Mouse (Mus musculus) heart, postnatal 10 days (tissue): ENCODE data around the gene Gm17604. TPM values are rescaled to one million over a fixed set of nuclear protein-coding genes. Genes with fewer than 3 reads are reported as not detected.
A peak's percentile ranks its signal among the peaks of the same experiment; 100 is the strongest.

Experiments used
- DNase-seq, 2 experiments: peaks; one replicate each; pipeline ENCODE4 v3.0.0; 2021
- intact Hi-C: fragments of 180-260 bp; cut with DNase I; formaldehyde crosslinking; loops from one replicate; pipeline ENCODE4 v1.15.1; 2025
- total RNA-seq, 2 experiments: library from RNA; stranded (reverse); gene quantifications; 2 replicates each; pipeline ENCODE4 v1.2.3; 2021

The Gm17604 gene
- total RNA-seq = not detected

DNA sequence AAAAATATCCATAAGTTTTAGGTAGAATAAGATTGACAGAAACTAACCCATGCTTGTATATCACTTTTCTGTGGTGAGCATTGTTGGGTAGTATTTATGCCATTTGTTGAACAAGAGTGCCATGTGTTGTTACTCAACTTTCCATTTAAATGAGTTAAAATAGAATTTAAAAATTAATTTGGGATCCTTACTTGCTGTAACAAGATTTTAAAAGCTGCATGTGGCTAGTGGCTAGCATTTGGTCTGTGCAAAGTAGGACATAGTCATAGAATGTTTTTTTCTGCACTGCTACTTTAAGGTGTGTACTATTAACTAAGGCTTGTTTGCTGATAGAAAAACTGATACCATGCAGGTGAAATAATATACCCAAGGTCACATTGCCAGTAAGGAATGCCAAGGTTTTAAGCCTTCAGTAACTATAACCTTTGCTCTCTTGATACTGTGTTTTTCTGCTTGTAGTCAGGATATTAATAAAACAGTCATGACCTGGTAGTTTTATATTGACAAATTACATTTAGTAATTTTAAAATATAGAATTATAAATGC, at the start of gene Gm17604:
TSS of gene Gm17604 (minus strand) at position 51 of the 546 bp plus-strand sequence.
- DNase-seq = no peak
- intact Hi-C loops = no loop called here

DNA sequence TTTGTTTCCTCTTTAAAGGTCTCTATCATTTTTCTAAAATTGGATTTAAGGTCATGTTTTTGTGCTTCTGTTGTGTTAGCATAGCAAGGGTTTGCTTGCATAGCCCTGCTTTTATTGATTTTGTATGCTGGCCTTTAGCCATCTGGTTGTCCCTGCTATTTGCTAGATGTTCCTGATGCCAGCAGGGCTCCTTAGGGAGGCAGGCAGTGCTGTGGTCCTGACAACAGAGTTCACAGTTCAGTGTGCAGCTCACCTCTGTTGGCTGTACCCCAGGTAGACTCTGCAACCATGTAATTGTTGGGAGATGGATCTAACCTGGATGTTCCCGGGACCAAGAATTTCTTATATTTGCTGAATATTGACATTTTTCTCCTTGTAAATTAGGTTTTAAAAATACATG, 45.3 kb upstream of the Gm17604 start:
- intact Hi-C loops = no loop called here
- no peak for DNase-seq

DNA sequence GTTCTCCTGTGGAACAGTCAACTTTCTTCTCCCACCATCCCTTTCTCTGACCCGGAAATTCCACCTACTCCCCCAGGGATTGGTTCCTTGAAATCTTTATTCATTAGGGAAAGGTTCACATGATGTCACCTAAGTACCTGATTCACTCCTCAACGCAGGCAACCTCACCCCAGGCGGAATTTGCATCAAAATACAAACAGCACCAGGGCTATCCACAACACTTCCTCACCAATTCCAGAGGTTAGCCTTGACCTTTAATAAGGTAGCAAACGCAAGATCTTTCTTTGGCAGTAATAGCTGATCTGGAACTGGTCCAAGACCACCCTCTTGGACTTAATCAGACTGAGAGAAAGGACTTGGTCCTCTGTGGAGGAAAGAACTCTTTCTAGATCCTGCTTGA, 1.5 kb downstream of the Gm17604 start:
- intact Hi-C loops = no loop called here
- peak; percentile 7 to 9 for DNase-seq

DNA sequence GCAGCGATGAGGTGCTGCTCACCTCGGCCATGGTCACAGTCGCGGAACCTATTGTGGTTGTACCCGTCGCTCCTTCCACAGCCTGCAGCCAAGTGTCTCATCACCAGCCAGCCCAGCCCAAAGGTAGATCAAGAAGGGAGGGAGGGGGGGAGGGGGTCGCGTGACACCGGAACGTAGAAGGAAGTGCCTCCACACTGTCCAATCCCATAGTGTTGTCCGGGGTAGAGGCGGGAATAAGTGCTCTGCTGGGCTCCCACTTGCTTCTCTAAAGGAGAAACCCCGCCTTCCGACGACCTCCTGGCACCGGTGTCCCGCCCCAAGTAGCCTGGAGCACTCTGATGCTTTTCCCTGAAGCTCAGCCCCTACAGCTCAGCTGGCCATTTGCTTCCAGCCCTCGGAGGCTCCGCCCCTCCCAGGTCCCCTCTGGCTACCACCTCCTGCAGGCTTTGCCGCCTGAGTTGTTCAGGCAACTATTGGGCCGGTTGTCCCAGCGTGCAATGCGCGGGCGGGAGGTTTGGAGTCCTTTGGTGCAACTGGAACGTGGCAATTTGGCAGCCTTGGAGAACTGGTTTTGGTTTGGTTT, 24.3 kb downstream of the Gm17604 start, which contains the start of the genes Mospd2 and Fancb:
TSS of gene Mospd2 (minus strand) at position 183 of the 583 bp plus-strand sequence.
TSS of gene Fancb (plus strand) at position 400 of the 583 bp plus-strand sequence.
- intact Hi-C loops = no loop called here
- DNase-seq = peak; percentile 89 to 93

DNA sequence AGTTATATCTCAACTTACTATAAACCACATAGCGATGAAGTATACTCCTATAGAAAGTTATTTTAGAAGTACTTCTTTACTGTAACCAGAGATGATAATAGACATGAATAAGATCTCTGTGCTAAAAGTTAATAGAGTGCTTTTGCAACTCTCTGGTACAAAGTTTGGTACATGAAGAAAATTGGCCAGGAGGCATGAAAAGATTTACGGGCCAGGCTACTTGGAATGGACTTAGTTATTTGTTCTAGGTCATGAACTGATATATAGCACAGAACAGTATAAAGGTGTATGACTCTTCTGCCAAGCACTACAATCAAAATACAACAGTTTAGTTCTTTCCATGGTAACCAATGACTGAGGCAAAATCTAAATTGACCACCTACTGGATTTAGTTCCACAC, 25.8 kb downstream of the Gm17604 start:
- no peak for DNase-seq
- intact Hi-C loops = no loop called here

DNA sequence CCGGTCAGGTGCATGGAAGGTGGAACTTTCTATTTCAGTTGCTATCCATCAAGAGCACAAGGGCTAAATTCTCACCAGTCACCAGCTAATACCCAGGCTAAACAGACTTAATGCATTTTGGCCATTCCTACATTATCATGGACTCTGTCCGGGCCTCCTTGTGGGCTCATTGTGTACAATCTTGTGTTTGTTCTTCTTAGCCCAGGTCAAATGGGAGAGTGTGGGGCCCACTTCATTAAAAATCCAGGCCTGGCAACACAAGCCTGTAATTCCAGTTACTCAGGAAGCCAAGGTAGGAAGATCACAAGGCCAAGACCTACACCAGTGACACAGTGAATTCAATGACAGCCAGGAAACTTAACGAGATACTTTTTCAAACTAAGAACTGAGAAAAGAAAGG, 33.4 kb downstream of the Gm17604 start:
- intact Hi-C loops = no loop called here
- no peak for DNase-seq

DNA sequence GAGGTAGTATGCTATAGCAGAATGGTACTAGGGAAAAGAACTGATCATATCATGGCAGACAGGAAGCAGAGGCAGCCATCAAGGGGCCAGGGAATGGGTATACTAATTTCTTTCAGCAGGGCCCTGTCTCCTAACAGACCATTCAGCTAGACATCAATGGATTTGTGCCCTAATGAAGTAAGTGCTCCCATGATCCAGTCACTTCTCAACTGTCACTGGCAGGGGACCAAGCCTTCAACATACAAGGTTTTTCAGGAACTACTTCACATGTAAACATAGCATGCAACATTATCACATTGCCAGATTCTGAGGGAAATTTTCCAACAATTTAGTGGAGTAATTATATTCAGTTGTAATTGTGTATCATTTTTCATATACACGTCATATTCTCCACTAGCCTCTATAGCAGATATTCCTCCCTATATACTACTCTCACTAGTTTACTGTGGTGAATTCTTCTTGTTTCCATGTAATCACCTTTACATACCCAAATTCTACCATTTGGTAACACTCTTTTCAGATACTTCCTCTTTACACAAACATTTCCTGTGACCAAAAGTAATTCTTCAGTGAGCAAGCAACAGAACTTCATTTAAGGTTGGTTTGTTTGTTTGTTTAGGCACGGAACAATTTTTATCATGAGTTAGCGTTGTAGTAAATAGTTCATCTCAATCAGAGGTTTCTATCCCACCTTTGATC, 38.7 kb downstream of the Gm17604 start:
- intact Hi-C loops = no loop called here
- no peak for DNase-seq

Other genes starting within 250 kb of the Gm17604 start
- 10 to 100 TPM; 15.2 to 16.9 TPM for gene Mospd2, start 24.5 kb downstream of the Gm17604 start, total RNA-seq
- 1 to 10 TPM; 1.2 to 1.3 TPM for gene Fancb, start 24.2 kb downstream of the Gm17604 start, total RNA-seq